Mouse (Mus musculus): Measurements from ENCODE around the gene Carmil3.

Carmil3 gene

DNA sequence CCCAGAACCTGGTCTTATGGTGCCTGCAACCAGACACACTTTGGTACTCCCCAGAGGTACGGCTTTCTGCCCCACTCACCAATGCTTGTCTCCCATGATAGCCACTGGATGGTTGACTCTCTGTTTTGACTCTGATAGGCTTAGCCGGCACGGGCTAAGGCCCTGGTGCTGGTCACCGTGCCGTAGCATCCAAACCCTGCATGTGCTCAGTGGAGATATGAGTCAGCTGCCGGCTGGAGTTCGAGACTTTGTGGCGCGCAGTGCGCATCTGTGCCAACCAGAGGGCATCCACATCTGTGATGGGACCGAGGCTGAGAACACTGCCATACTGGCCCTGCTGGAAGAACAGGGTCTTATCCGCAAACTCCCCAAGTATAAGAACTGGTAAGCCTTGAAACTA, 51.8 kb downstream of the Carmil3 start:
- DNase-seq (ENCODE audit: low read depth, low spot score) = no peak

GRCm38 (mm10) chr14:55544334-55544733, 53.9 kb downstream of the Carmil3 start:
- no peak for DNase-seq (ENCODE audit: low read depth, low spot score)

DNA sequence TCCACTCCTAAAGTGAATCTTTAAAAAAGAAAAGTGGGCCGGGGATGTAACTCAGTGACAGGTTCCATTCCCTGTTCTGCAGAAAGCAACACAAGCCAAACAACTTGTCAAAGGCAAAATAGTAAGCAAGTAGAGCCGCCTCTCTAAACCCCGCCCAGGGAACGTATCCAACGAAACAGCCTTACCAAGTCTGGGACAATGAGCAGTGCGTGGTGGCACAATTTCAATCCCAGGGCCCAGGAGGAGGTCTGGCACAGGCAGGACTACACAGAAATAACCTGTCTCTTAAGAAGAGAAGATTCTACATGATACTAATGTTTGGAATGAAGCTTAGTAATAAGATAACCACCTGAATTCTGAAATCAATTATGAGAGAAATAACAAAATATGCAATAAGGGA, 59.7 kb downstream of the Carmil3 start:
- DNase-seq (ENCODE audit: low read depth, low spot score) = no peak

- DNase-seq (ENCODE audit: low read depth, low spot score) = no peak
These were observed 60.9 kb downstream of the Carmil3 start for GRCm38 (mm10) chr14:55551347-55551746.

GRCm38 (mm10) chr14:55551794-55552193, 61.3 kb downstream of the Carmil3 start:
- no peak for DNase-seq (ENCODE audit: low read depth, low spot score)

- DNase-seq (ENCODE audit: low read depth, low spot score) = no peak
These were observed 64.2 kb downstream of the Carmil3 start for GRCm38 (mm10) chr14:55554635-55555034.

DNA sequence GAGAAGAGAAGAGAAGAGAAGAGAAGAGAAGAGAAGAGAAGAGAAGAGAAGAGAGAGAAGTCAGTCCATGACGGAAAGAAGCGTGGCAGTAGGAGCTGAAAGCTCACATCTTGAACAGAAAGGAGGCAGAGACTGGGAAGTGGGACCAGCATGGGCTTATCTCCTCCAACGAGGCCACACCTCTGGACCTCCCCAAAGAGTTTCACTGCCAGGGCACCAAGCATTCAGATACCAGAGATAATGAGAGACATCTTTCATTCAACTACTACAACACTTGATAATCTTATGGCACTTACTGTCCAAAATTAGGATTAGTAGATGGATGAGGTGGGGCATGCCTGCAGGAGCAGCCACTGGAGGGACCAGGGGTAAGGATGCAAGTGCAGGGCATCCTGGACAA, 65.3 kb downstream of the Carmil3 start:
- no peak for DNase-seq (ENCODE audit: low read depth, low spot score)

DNA sequence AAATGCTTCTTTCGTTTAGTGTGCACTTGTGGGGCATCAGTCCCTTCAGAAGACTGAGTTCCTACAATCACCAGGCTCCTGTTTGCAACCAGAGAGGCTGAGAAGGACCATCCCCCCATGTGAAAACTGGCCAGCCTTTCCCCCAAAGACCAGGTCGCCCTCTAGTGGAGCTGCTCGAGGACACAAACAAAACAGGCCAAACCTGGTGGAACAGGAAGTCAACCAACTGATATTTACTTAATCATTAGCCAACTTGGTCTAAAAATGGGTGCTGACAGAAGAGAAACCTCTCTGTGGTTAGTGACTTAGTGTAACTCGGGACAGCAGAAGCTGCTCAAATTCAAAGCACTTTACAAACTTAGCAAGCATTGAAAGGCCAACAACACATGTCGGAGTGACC, 66.6 kb downstream of the Carmil3 start:
- no peak for DNase-seq (ENCODE audit: low read depth, low spot score)

DNA sequence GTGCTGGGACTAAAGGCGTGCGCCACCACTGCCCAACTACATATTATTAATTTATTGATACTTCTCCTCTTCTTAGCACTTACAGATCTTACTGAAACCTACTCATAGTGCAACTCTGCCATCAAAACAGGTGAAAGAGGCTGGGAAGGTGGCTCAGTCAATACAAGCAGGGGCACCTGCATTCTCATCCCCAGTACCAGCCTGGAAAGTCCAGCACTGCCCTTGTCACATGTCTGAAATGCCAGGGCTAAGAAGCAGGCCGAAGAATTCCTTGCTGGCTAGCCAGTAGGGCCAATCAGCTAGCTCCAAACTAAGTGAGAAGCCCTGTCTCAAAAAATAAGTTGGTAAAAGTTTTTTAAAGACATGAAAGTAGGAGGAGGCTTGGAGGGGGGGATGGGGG, 67.1 kb downstream of the Carmil3 start:
- no peak for DNase-seq (ENCODE audit: low read depth, low spot score)

Measured in retina, adult 2 months (tissue).